Mouse (Mus musculus) forebrain, embryonic 12.5 days (tissue): ENCODE data around the gene Gm14443. TPM values are rescaled to one million over a fixed set of nuclear protein-coding genes. Genes with fewer than 3 reads are reported as not detected.
"Not testable (repeated sequence)": the region's sequence is repeated elsewhere in the genome, so short reads cannot be mapped to it uniquely, and the experiment has no call there.

ENCODE experiments used
- ATAC-seq: fragments of 200-750 bp; cut with Nextera tagmentation; 2 replicates; pipeline ENCODE4 v1.8.0; 2017; ENCODE audit warnings: moderate TSS enrichment; ENCODE audit not compliant: low FRiP score
- H3K27ac ChIP-seq: fragments of 300-500 bp; sonication (generic); 2 replicates; pipeline ENCODE4 v1.5.1; 2016; ENCODE audit warnings: mild to moderate bottlenecking
- H3K27me3 ChIP-seq: fragments of 300-500 bp; sonication (generic); 2 replicates; pipeline ENCODE4 v1.6.1; 2016; ENCODE audit warnings: mild to moderate bottlenecking
- H3K36me3 ChIP-seq: fragments of 300-500 bp; sonication (generic); replicated peaks from 2 replicates; pipeline ENCODE4 v1.6.1; 2016; ENCODE audit warnings: mild to moderate bottlenecking
- H3K4me1 ChIP-seq: fragments of 300-500 bp; sonication (generic); 2 replicates; pipeline ENCODE4 v1.6.1; 2016
- H3K4me2 ChIP-seq: fragments of 300-500 bp; sonication (generic); 2 replicates; pipeline ENCODE4 v1.6.1; 2016; ENCODE audit warnings: mild to moderate bottlenecking, moderate library complexity
- H3K4me3 ChIP-seq: fragments of 300-500 bp; sonication (generic); replicated peaks from 2 replicates; pipeline ENCODE4 v1.5.1; 2016; ENCODE audit warnings: mild to moderate bottlenecking
- H3K9ac ChIP-seq: fragments of 300-500 bp; sonication (generic); 2 replicates; pipeline ENCODE4 v1.6.1; 2016; ENCODE audit warnings: mild to moderate bottlenecking
- H3K9me3 ChIP-seq: fragments of 300-500 bp; sonication (generic); 2 replicates; pipeline ENCODE4 v1.6.1; 2016
- WGBS: fragments of 180-500 bp; shearing (Covaris S2); methylation state at CpG from one replicate; pipeline ENCODE4 v1.1.7; 2016; 5-methylcytosine and 5-hydroxymethylcytosine counted together
- polyA plus RNA-seq: library from polyadenylated mRNA; unstranded; fragments of >200 nt; fragmentation: Nextera tagmentation; extraction: Ambion mirVana; gene quantifications from 2 replicates; pipeline ENCODE4 v1.2.1, GENCODE M21; 2016

Gene Gm14443
- polyA plus RNA-seq = 1.1 and 1.4 TPM in 2 replicates

DNA sequence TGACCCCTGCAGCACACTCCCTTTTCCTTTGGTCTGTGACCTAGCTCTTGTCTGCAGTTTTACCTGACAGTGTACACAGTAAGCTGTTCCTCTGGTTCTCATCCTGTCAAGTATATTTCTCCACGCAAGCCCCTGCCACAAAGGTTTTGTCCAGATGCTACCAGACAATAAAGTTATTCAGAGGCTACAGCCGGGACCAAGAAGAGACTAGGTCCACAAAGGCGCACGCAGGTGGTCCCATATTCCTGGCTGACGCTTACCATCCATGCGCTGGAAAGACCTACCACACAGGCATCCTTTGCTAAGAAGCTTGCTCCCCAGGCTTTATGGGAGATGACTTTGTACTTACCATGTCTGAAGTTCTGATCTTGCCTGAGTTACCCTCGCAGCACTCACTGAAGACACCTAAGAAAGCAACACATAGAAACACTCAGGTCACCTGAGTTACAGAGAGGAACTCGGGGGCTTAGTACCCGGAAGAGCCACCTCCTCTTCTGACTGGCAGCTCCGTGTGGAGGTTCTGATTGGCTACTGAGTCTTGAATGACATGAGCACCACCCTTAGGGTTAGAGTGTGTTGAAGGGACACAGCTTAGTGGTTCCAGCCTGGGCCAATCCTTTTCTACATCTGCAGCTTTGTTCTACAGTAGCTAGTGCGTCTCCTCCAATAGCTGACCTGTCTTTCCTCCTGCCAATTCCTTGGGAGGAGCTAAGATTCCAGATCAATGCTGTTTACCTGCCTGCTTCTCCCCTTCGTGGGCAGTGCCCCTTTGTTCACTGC, at the start of gene Gm14443:
Gm14443 (minus strand) TSS at position 471 of the 780 bp plus-strand sequence.
- not testable (repeated sequence) for H3K4me3 ChIP-seq
- WGBS = 81% methylated on average over 12 of the region's 12 CpGs

DNA sequence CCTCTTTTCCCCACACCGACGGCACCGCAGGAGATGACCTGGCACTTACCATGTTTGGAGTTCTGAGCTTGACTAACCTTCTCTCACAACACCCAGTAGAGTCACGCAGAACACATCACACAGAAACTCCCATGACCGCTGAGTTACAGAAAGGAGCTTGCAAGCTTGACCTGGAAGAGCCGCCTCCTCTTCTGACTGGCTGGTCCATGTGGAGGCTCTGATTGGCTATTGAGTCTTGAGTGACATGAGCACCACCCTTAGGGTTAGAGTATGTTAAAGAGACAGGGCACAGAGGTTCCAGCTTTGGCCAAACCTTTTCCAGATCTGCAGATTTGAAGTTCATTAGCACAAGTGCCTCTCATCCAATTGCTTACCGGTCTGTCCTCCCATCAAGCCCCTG, 31.1 kb upstream of the Gm14443 start, which contains the start of gene Gm14391:
Gm14391 (minus strand) TSS at position 186 of the 400 bp plus-strand sequence.
- not testable (repeated sequence) for H3K27me3 ChIP-seq, H3K27ac ChIP-seq, H3K4me2 ChIP-seq, H3K4me3 ChIP-seq, ATAC-seq, H3K9ac ChIP-seq, H3K36me3 ChIP-seq, H3K4me1 ChIP-seq, H3K9me3 ChIP-seq
- no CpG with 5 or more reads among the region's 7 CpGs for WGBS

More for the DNA sequence above, at the start of gene Gm14443:
- not testable (repeated sequence) for H3K9me3 ChIP-seq, H3K27ac ChIP-seq, H3K4me2 ChIP-seq, H3K27me3 ChIP-seq, H3K9ac ChIP-seq, ATAC-seq, H3K36me3 ChIP-seq, H3K4me1 ChIP-seq

DNA sequence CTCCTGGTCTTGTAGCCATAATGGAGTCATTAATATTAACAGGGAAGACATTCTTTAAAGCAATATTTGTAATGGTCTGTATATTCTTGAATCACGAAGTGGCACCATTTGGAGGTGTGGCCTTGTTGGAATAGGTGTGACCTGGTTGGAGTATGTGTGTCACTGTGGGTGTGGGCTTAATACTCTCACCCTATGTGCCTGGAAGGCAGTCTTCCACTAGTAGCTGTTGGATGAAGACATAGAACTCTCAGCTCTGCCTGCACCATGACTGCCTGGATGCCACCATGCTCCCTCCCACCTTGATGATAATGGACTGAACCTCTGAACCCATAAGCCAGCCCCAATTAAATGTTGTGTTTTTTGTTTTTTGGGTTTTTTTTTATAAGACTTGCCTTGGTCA, 3.3 kb upstream of the Gm14443 start:
- ATAC-seq, H3K27ac ChIP-seq, H3K36me3 ChIP-seq, H3K9me3 ChIP-seq, H3K4me2 ChIP-seq, H3K27me3 ChIP-seq, H3K9ac ChIP-seq, H3K4me1 ChIP-seq, H3K4me3 ChIP-seq: not testable (repeated sequence)
- WGBS = 35% methylated on average over 1 of the region's 1 CpGs

DNA sequence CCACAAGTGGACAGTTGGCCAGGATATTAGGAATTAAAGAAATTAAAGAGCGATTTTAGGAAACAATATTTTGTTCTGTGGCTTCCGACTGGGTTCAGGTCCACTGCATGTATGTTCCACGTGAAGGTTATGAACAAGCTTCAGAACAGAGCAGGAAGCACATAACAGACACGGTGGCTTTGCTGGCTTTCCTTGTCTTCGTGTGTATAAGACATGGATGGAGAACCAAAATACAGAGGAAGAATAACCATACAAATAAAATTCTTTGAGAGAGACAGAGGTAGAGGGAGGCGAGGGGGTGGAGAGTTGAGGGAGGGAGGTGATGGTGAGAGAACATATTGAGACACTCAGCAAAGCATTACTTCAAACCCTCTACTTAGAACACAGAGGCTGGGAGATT, 641 bp upstream of the Gm14443 start:
- no peaks in the 10 kb centered on the region for H3K9me3 ChIP-seq

DNA sequence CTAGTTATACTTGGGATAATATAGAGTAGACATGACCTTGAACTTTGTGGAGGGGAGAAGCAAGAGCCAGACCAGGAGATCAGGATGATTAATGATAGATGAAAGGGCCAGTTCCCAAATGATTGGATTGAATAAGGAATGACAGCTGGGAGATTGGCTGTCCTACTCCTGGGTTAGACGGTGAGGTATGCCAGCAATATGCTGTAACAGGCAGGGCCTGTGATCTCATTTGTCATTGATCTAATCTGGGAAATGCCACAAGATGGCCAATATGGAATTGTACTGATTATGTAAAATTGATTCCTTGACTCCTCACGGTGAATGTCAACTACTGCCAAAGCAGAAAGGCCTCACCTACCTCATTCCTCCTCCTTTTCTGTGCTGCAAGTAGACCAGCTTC, 1.6 kb downstream of the Gm14443 start:
- not testable (repeated sequence) for ATAC-seq, H3K4me1 ChIP-seq, H3K4me3 ChIP-seq, H3K4me2 ChIP-seq, H3K9me3 ChIP-seq, H3K9ac ChIP-seq, H3K27me3 ChIP-seq, H3K36me3 ChIP-seq, H3K27ac ChIP-seq
- 86% methylated on average over 2 of the region's 2 CpGs for WGBS

More for the DNA sequence above, 641 bp upstream of the Gm14443 start:
- Histone ChIP-seq H3K9ac (no peak overlapping the region), H3K36me3 (no peaks in the 10 kb centered on the region), H3K27ac (no peak overlapping the region), H3K4me2 (no peak overlapping the region), H3K4me1 (no peaks in the 10 kb centered on the region), H3K4me3 (no peak overlapping the region), H3K27me3 (no peaks in the 10 kb centered on the region)
- ATAC-seq = no peak
- 81% methylated on average over 6 of the region's 6 CpGs for WGBS

DNA sequence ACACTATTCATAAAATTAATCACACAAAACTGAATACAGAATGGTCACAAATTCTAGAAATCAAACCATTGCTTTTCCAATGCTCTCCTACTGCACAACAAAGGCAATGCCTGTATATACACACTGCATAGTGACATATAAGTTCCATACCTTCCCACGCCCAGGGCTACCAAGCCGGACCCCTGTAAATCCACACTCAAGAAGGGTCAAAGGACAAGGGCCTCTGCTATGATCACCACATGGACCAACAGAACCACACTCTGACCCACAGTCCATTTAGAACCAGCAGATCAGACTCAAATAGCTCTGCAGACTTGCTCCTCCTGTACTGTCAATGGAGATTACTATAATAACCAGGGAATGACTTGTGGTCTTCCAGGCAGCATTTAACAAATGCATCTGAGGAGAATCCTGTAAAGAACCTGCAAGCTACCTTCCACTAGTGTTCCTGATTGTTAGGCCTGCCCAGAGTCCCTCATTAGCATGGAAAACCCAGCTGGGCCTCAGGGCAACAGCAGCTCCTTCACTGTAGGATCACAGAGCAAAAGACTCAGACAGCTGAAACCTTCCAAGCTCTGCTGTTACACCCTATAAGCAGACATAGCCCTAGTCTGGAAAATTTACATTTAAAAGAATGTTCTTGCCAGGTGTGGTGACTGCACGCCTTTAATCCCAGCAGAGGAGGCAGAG, 2.6 kb downstream of the Gm14443 start:
- not testable (repeated sequence) for H3K9ac ChIP-seq, H3K9me3 ChIP-seq, H3K4me2 ChIP-seq, H3K27ac ChIP-seq, H3K36me3 ChIP-seq, ATAC-seq, H3K4me1 ChIP-seq, H3K4me3 ChIP-seq, H3K27me3 ChIP-seq
- WGBS = 92% methylated on average over 3 of the region's 3 CpGs

DNA sequence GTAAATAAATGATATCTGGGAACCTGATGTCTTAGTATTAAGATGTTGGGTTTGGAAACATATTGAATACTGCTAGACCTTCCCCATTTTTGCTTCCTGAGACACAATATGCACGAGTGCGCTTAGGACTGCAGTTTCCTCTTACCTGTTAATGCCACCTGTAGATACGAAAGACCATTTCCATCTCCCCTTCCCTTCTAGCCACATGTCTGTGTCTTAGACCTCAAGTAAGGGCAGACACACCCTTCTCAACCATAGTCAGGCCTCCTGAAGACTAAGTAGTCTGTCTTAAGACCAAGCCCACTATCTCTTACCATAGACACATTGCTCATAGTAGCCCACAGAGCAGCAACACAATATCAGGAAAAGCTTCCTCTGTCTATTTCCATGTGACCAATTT, 3.5 kb downstream of the Gm14443 start:
- 90% methylated on average over 3 of the region's 3 CpGs for WGBS
- Histone ChIP-seq H3K27ac (no peak overlapping the region), H3K4me2 (no peak overlapping the region), H3K27me3 (no peaks in the 10 kb centered on the region), H3K9me3 (no peaks in the 10 kb centered on the region), H3K4me3 (no peak overlapping the region), H3K9ac (no peak overlapping the region), H3K36me3 (no peaks in the 10 kb centered on the region), H3K4me1 (no peaks in the 10 kb centered on the region)
- ATAC-seq = no peak

DNA sequence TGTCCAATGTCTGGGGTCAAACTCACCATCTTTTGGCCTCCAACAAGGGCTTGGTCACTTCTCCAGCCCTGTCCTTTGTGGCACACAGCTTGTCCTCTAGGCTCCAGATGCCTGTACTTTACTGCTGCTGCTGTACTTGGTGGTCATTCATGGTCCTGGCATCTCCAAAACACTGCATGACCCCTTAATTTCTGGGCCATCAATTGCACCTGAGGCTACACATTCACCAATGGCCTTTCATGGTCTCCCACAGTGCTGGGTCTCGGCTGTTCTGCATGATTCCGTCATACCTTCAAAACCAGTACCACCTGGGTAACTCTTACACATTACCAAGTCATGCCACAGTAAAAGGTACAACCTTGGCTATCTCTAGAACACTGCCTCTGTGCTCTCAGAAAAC, 8.8 kb downstream of the Gm14443 start:
- not testable (repeated sequence) for H3K9me3 ChIP-seq, H3K4me3 ChIP-seq, H3K36me3 ChIP-seq, H3K4me1 ChIP-seq, H3K27ac ChIP-seq, H3K27me3 ChIP-seq, H3K4me2 ChIP-seq, H3K9ac ChIP-seq, ATAC-seq
- WGBS = 91% methylated on average over 2 of the region's 2 CpGs

DNA sequence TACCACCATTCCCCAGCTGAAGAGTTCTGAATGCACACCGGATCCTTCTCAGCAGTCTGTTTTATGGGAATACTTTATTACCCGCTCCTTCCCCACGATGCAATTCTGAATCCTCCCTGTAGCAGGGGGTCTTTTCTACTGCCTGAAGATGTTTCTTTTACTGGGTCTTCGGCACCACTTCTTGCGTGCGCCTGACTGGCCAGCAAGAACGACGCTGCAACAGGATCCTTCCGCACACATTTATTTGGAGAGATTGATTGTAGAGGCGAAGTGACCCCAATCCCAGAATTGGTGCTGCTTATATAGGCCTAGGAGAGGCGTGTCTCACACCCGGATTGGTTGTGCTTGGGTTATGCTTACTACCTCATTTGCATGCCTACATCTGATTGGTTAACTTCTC, 10.6 kb downstream of the Gm14443 start:
- H3K9me3 ChIP-seq, H3K9ac ChIP-seq, H3K4me2 ChIP-seq, H3K27me3 ChIP-seq, H3K36me3 ChIP-seq, ATAC-seq, H3K4me3 ChIP-seq, H3K27ac ChIP-seq, H3K4me1 ChIP-seq: not testable (repeated sequence)
- 96% methylated on average over 12 of the region's 12 CpGs for WGBS

DNA sequence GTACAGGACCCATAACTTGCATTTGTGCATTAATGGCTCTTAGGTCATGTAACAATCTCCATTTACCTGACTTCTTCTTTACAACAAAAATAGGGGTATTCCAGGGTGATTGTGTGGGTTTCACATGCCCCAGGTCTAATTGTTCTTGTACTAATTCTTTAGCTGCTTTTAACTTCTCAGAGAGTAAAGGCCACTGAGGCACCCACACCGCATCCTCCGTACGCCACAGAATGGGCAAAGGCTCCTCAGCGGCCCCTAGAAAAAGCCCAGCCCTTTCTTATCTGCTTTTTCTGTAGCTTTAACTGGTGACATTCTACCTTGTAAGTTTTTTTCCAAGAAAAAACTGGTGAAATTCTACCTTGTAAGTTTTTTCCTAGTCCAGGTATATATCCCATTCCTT, 14.2 kb downstream of the Gm14443 start:
- not testable (repeated sequence) for H3K9ac ChIP-seq, H3K4me3 ChIP-seq, H3K27me3 ChIP-seq, ATAC-seq, H3K4me1 ChIP-seq, H3K9me3 ChIP-seq, H3K27ac ChIP-seq, H3K36me3 ChIP-seq, H3K4me2 ChIP-seq
- WGBS = 88% methylated on average over 4 of the region's 4 CpGs

DNA sequence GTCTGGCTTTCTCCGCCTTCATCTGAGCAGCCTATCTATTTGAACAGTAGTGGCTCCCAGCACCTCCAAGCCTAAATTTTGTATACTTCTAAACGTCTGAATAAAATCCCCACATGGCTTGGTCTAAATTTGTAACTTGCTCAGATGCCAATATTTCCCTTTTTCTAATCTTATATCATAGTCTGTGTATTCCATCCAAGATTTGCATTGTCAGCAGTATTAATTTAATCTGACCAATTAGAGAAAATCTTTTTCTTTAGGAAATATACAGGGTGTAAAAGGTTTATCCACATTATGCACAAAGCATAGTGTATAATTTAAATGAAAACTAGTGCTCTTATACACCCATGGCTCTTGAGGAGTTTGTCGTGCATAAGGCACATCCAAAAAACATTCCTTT, 17.0 kb downstream of the Gm14443 start:
- Histone ChIP-seq H3K9me3 (peaks cover 13% of the 10 kb centered on the region), H3K4me2 (no peak overlapping the region), H3K27me3 (no peaks in the 10 kb centered on the region), H3K27ac (no peak overlapping the region), H3K4me1 (no peaks in the 10 kb centered on the region), H3K9ac (no peak overlapping the region), H3K4me3 (no peak overlapping the region), H3K36me3 (no peaks in the 10 kb centered on the region)
- no peak for ATAC-seq
- WGBS = 89% methylated on average over 3 of the region's 3 CpGs

DNA sequence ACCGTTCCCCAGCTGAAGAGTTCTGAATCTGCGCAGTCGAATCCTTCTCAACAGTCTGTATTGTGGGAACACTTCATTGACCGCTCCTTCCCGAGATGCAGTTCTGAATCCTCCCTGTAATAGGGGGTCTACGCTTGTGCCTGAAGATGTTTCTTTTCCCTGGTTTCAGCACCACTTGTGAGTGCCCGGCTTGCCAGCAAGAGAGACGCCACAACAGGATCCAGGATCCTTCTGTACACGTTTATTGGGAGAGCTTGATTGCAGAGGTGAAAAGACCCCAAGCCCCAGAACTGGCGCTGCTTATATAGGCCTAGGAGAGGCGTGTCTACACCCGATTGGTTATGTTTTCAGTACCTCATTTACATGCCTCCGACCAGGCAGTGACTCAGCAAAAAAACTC, 19.0 kb downstream of the Gm14443 start:
- H3K9ac ChIP-seq = no peak overlapping the region
- H3K27ac ChIP-seq = no peak overlapping the region
- ATAC-seq = no peak
- no peak overlapping the region for H3K4me2 ChIP-seq
- no peak overlapping the region for H3K4me3 ChIP-seq
- no peaks in the 10 kb centered on the region for H3K36me3 ChIP-seq
- H3K27me3 ChIP-seq = no peaks in the 10 kb centered on the region
- WGBS = 90% methylated on average over 13 of the region's 13 CpGs
- no peaks in the 10 kb centered on the region for H3K4me1 ChIP-seq
- peaks cover 13% of the 10 kb centered on the region for H3K9me3 ChIP-seq

DNA sequence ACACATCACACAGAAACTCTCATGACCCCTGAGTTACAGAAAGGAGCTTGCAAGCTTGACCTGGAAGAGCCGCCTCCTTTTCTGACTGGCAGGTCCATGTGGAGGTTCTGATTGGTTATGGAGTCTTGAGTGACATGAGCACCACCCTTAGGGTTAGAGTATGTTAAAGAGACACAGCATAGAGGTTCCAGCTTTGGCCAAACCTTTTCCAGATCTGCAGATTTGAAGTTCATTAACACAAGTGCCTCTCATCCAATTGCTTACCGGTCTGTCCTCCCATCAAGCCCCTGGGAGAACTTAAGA, 33.7 kb downstream of the Gm14443 start, which contains the start of gene Gm14399:
Gm14399 (minus strand) TSS at position 20 of the 303 bp plus-strand sequence.
- 4% methylated on average over 1 of the region's 2 CpGs for WGBS
- Histone ChIP-seq H3K9ac (peak within 1 kb of the TSS; percentile 50), H3K4me3 (peak within 1 kb of the TSS; percentile 45), H3K4me2 (peak within 1 kb of the TSS; percentile 46)
- not testable (repeated sequence) for H3K27me3 ChIP-seq, H3K9me3 ChIP-seq, H3K4me1 ChIP-seq, H3K36me3 ChIP-seq, H3K27ac ChIP-seq, ATAC-seq
